Mouse (Mus musculus): ENCODE results near the gene Prrx2. TPM values are rescaled to one million over a fixed set of nuclear protein-coding genes. Genes with fewer than 3 reads are reported as not detected.
"Not testable (repeated sequence)": the region's sequence is repeated elsewhere in the genome, so short reads cannot be mapped to it uniquely, and the experiment has no call there.

Gene Prrx2
- polyA plus RNA-seq, 1 experiment, result 4.1 TPM

- 64% methylated on average over 3 of the region's 3 CpGs for WGBS
- H3K4me3 ChIP-seq (replicated peaks; ENCODE audit: control insufficient read depth, low read depth, low read length), result no peak overlapping the region
- H3K4me1 ChIP-seq (ENCODE audit: control insufficient read depth, insufficient read depth, low read length), result no peaks in the 10 kb centered on the region
- TF ChIP-seq CTCF (IDR thresholded peaks at IDR 0.05; ENCODE audit: control insufficient read depth, insufficient read depth, low read length) (no peak), POLR2A (IDR thresholded peaks at IDR 0.05; ENCODE audit: borderline replicate concordance, control insufficient read depth, low read depth, low read length) (no peak)
- H3K27ac ChIP-seq (ENCODE audit: control insufficient read depth, insufficient read depth, low read depth, low read length, poor library complexity), result no peak overlapping the region
Measured at GRCm38 (mm10) chr2:30914836-30915235, 80.1 kb downstream of the Prrx2 start.

GRCm38 (mm10) chr2:30915376-30915775 lies 80.6 kb downstream of the Prrx2 start:
- Histone ChIP-seq H3K4me1 (ENCODE audit: control insufficient read depth, insufficient read depth, low read length) (no peaks in the 10 kb centered on the region), H3K27ac (ENCODE audit: control insufficient read depth, insufficient read depth, low read depth, low read length, poor library complexity) (no peak overlapping the region), H3K4me3 (replicated peaks; ENCODE audit: control insufficient read depth, low read depth, low read length) (no peak overlapping the region)
- TF ChIP-seq POLR2A (IDR thresholded peaks at IDR 0.05; ENCODE audit: borderline replicate concordance, control insufficient read depth, low read depth, low read length), result no peak
- TF ChIP-seq CTCF (IDR thresholded peaks at IDR 0.05; ENCODE audit: control insufficient read depth, insufficient read depth, low read length), result no peak
- 80% methylated on average over 5 of the region's 5 CpGs for WGBS

DNA sequence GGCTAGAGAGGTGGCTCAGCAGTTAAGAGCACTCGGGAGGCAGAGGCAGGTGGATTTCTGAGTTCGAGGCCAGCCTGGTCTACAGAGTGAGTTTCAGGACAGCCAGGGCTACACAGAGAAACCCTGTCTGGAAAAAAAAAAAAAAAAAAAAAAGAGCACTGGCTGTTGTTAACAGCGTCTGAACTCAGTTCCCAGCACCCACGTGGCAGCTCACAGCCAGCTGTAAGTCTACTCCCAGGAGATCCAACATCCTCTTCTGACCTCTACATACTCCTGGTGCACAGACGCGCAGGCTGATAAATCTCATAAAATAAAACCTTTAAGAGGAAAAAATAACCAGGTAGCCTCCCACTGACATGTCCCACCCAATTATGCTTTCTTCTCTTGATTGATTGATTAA lies 81.2 kb downstream of the Prrx2 start:
- H3K4me1 ChIP-seq (ENCODE audit: control insufficient read depth, insufficient read depth, low read length); H3K27ac ChIP-seq (ENCODE audit: control insufficient read depth, insufficient read depth, low read depth, low read length, poor library complexity); H3K4me3 ChIP-seq (replicated peaks; ENCODE audit: control insufficient read depth, low read depth, low read length): not testable (repeated sequence)
- WGBS, result 77% methylated on average over 6 of the region's 6 CpGs

DNA sequence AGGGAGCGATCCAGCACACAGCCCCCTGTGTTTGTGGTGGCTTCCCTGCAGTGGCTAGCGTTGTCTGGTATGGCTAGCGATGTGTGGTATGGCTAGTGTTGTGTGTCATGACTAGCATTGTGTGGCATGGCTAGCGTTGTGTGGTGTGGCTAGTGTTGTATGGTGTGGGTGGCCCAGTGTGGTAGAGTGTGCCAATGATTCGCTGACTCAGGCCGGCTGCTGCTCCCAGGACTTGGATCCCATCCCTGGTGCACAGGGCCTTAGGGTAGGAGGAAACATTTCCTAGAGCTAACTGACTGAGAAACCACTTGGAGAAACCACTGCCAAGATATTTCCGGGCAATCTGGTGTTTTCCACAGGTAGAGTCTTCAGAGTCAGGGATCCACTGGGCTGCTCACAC lies 82.9 kb downstream of the Prrx2 start:
- Histone ChIP-seq H3K4me1 (ENCODE audit: control insufficient read depth, insufficient read depth, low read length) (no peaks in the 10 kb centered on the region), H3K27ac (ENCODE audit: control insufficient read depth, insufficient read depth, low read depth, low read length, poor library complexity) (no peak overlapping the region), H3K4me3 (replicated peaks; ENCODE audit: control insufficient read depth, low read depth, low read length) (no peak overlapping the region)
- no peak for TF ChIP-seq CTCF (IDR thresholded peaks at IDR 0.05; ENCODE audit: control insufficient read depth, insufficient read depth, low read length)
- no peak for TF ChIP-seq POLR2A (IDR thresholded peaks at IDR 0.05; ENCODE audit: borderline replicate concordance, control insufficient read depth, low read depth, low read length)
- WGBS, result 86% methylated on average over 7 of the region's 7 CpGs

DNA sequence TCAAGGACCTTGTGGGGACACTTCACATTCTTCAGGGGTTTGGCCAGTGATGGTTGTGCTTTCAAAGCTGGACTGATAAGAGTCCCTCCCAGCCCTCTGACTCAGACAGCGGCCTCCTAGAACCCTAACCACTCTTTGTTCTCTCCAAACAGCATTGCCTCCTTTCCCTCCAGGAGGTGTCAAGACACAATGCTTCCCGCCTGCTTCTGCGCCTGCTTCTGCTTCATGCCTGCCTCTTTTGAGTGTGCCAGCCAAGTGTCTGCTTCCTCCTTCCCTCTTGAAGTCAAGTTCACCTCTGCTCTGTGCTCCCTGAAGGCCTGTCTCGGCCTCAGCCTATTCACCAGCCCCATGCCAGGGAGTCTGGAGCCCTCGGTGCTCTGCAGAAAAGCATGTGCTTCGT lies 83.4 kb downstream of the Prrx2 start:
- TF ChIP-seq CTCF (IDR thresholded peaks at IDR 0.05; ENCODE audit: control insufficient read depth, insufficient read depth, low read length), result no peak
- TF ChIP-seq POLR2A (IDR thresholded peaks at IDR 0.05; ENCODE audit: borderline replicate concordance, control insufficient read depth, low read depth, low read length), result no peak
- no peak overlapping the region for H3K27ac ChIP-seq (ENCODE audit: control insufficient read depth, insufficient read depth, low read depth, low read length, poor library complexity)
- no peak overlapping the region for H3K4me3 ChIP-seq (replicated peaks; ENCODE audit: control insufficient read depth, low read depth, low read length)
- 72% methylated on average over 6 of the region's 6 CpGs for whole genome bisulfite sequencing
- H3K4me1 ChIP-seq (ENCODE audit: control insufficient read depth, insufficient read depth, low read length), result no peaks in the 10 kb centered on the region

GRCm38 (mm10) chr2:30918780-30919329 lies 84.1 kb downstream of the Prrx2 start:
- Histone ChIP-seq H3K4me1 (ENCODE audit: control insufficient read depth, insufficient read depth, low read length) (no peaks in the 10 kb centered on the region), H3K4me3 (replicated peaks; ENCODE audit: control insufficient read depth, low read depth, low read length) (no peak overlapping the region), H3K27ac (ENCODE audit: control insufficient read depth, insufficient read depth, low read depth, low read length, poor library complexity) (no peak overlapping the region)
- WGBS, result 75% methylated on average over 8 of the region's 8 CpGs
- no peak for TF ChIP-seq POLR2A (IDR thresholded peaks at IDR 0.05; ENCODE audit: borderline replicate concordance, control insufficient read depth, low read depth, low read length)
- TF ChIP-seq CTCF (IDR thresholded peaks at IDR 0.05; ENCODE audit: control insufficient read depth, insufficient read depth, low read length), result no peak

GRCm38 (mm10) chr2:30920216-30920615 lies 85.4 kb downstream of the Prrx2 start:
- TF ChIP-seq CTCF (IDR thresholded peaks at IDR 0.05; ENCODE audit: control insufficient read depth, insufficient read depth, low read length) (no peak), POLR2A (IDR thresholded peaks at IDR 0.05; ENCODE audit: borderline replicate concordance, control insufficient read depth, low read depth, low read length) (no peak)
- Histone ChIP-seq H3K27ac (ENCODE audit: control insufficient read depth, insufficient read depth, low read depth, low read length, poor library complexity) (no peak overlapping the region), H3K4me1 (ENCODE audit: control insufficient read depth, insufficient read depth, low read length) (no peaks in the 10 kb centered on the region), H3K4me3 (replicated peaks; ENCODE audit: control insufficient read depth, low read depth, low read length) (no peak overlapping the region)
- 57% methylated on average over 7 of the region's 7 CpGs for WGBS

- H3K4me1 ChIP-seq (ENCODE audit: control insufficient read depth, insufficient read depth, low read length), result peaks cover 6% of the 10 kb centered on the region
Measured at GRCm38 (mm10) chr2:30923099-30923498, 88.3 kb downstream of the Prrx2 start.

DNA sequence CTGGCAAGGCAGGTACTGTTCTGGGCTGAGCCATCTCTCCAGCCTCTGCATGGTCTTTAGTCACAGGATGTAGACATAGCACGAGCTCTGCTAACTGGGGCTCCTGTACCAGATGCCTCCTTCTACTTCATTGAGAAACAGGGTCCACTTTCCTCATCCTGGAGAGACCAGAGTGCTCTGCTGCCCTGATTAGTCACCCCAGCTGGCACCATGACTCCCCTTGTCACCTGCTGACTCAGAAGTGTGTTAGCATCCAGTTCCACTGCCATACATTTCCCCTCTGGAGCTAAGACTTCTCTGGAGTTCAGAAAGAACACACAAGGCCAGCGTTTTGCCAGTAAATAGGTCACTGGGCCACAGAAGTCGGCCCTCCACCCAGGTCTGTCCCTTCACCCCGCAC lies 90.4 kb downstream of the Prrx2 start:
- TF ChIP-seq POLR2A (IDR thresholded peaks at IDR 0.05; ENCODE audit: borderline replicate concordance, control insufficient read depth, low read depth, low read length) (no peak), CTCF (IDR thresholded peaks at IDR 0.05; ENCODE audit: control insufficient read depth, insufficient read depth, low read length) (no peak)
- peaks cover 6% of the 10 kb centered on the region for H3K4me1 ChIP-seq (ENCODE audit: control insufficient read depth, insufficient read depth, low read length)
- WGBS, result 69% methylated on average over 4 of the region's 4 CpGs

More at GRCm38 (mm10) chr2:30923099-30923498, 88.3 kb downstream of the Prrx2 start:
- Histone ChIP-seq H3K4me3 (replicated peaks; ENCODE audit: control insufficient read depth, low read depth, low read length) (no peak overlapping the region), H3K27ac (ENCODE audit: control insufficient read depth, insufficient read depth, low read depth, low read length, poor library complexity) (no peak overlapping the region)
- 66% methylated on average over 3 of the region's 3 CpGs for WGBS
- TF ChIP-seq POLR2A (IDR thresholded peaks at IDR 0.05; ENCODE audit: borderline replicate concordance, control insufficient read depth, low read depth, low read length) (no peak), CTCF (IDR thresholded peaks at IDR 0.05; ENCODE audit: control insufficient read depth, insufficient read depth, low read length) (no peak)

More for the DNA sequence above, 90.4 kb downstream of the Prrx2 start:
- no peak overlapping the region for H3K4me3 ChIP-seq (replicated peaks; ENCODE audit: control insufficient read depth, low read depth, low read length)
- H3K27ac ChIP-seq (ENCODE audit: control insufficient read depth, insufficient read depth, low read depth, low read length, poor library complexity), result no peak overlapping the region

All from bone marrow, adult 2 months (tissue).